Mouse (Mus musculus) MEL (cell line): ENCODE measurements around the gene Nav1.

ENCODE experiments used
- BHLHE40 ChIP-seq: IDR thresholded peaks from 2 replicates; pipeline ENCODE4 v1.6.1; 2012; ENCODE audit warnings: low read depth, mild to moderate bottlenecking, inconsistent platforms, low read length, improper control_type of control experiment, borderline replicate concordance
- ELF1 ChIP-seq: IDR thresholded peaks from 2 replicates; pipeline ENCODE4 v1.6.1; 2014; ENCODE audit warnings: low read depth, mild to moderate bottlenecking, inconsistent platforms, low read length, improper control_type of control experiment, moderate library complexity
- USF2 ChIP-seq, 2 experiments: IDR thresholded peaks; 2 replicates each; pipeline ENCODE4 v1.6.1; 2011 to 2012; ENCODE audit warnings: improper control_type of control experiment in 2 of 2, low read length in 2 of 2, borderline replicate concordance in 1 of 2, inconsistent platforms in 1 of 2, low read depth in 1 of 2, mild to moderate bottlenecking in 1 of 2; ENCODE audit not compliant: insufficient read depth in 1 of 2

DNA sequence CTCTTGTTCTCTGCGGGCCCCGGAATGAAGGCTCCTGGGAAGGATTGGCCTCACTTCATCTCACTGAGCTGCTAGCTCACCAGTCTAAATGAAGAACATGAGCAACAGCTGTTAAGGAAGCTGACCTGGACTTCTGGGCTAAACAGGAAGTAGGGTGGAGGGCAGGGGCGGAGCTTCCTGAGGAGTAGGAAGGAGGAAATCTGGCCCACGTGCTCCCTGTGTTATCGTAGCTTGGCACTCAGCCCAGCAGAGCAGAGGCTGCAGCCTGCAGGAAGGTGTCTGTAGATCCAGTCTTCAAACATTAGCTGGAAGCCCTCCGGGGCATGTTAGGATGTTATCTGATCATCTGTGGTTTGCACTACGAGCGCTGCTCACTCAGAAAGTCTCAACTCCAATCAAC is 24.4 kb upstream of the Nav1 start:
- TF ChIP-seq BHLHE40 (peak; percentile 58; the same call in 1 of the 2 replicates), ELF1 (peak; percentile 73; the same call in 1 of the 2 replicates), USF2 (IDR thresholded peaks at IDR 0.05; ENCODE audit: borderline replicate concordance in 1 of 2, insufficient read depth in 1 of 2, low read depth in 1 of 2, low read length in 2 of 2) (peak in 1 of 2 experiments; percentile 41; a peak in 1 of 4 replicates)
